Mouse (Mus musculus): ENCODE results near the gene Lrp4.

GRCm38 (mm10) chr2:91437116-91437815 is 20.0 kb upstream of the Lrp4 start:
- TF ChIP-seq CTCF (IDR thresholded peaks at IDR 0.05; ENCODE audit: low read depth) (no peak), EP300 (IDR thresholded peaks at IDR 0.05; ENCODE audit: low read depth) (no peak)
